Mouse (Mus musculus): Measurements from ENCODE around the gene Idh2. TPM values are rescaled to one million over a fixed set of nuclear protein-coding genes. Genes with fewer than 3 reads are reported as not detected.
A peak's percentile ranks its signal among the peaks of the same experiment; 100 is the strongest.

Gene Idh2
- polyA plus RNA-seq, 1 experiment from 2014 or later, result 565 TPM

DNA sequence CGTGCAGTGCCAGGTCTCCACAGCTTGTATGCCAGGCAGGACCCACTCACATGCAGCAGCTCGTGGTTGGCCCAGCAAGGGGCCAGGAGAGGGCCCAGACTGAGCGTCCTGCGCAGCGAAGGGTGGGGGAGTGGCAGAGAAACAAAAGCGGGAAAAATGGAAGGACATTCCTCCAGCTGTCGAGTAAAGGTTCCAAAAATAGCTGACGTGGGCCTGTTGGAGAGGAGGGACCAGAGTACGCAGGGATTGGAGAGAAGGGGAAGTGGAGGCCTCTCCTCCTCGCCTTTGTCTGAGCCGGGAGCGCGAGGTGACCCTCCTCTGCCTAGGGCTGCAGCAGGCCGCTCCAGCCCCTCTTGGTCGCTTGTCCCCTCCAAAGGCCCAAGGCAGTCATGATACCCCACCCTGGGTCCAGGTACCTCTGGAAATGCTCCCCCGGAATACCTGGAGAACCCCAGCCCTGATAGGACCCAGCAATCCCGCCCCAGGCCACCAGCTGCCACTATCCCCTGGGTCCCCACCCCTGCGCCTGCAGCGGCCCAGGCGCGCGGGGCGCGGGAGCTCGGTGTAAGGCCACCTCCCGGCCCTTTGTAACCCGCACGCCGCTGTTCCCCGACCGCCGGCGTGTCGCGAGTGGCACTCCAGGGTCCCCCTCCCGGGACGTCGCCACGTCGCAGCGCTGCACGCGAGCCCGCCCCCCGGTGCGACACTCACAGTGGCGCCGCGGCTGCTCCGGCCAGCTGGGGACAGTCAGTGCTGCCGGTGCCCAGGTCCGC is 555 bp downstream of the Idh2 start:
- DNase-seq (ENCODE audit: low spot score) (peak; percentile 90), ATAC-seq (ENCODE audit: low read depth) (peak; percentile 81)
- Histone ChIP-seq H3K27me3 (replicated peaks; ENCODE audit: control insufficient read depth, insufficient read depth, low read length) (no peaks in the 10 kb centered on the region), H3K4me3 (ENCODE audit: low read depth, low read length) (peak overlapping the region; percentile 96), H3K36me3 (ENCODE audit: control insufficient read depth, insufficient read depth, low read length) (peaks cover 18% of the 10 kb centered on the region), H3K4me2 (ENCODE audit: low read depth, low read length) (peak overlapping the region; percentile 70), H3K9ac (ENCODE audit: low read depth, low read length) (peak overlapping the region; percentile 97), H3K9me3 (ENCODE audit: control insufficient read depth, low read length) (no peaks in the 10 kb centered on the region), H3K27ac (replicated peaks; ENCODE audit: low read depth, low read length) (peak overlapping the region; percentile 98), H3K4me1 (ENCODE audit: control insufficient read depth, insufficient read depth, low read length) (peaks cover 32% of the 10 kb centered on the region)
- WGBS, result under 1% methylated on average over 24 of the region's 52 CpGs

DNA sequence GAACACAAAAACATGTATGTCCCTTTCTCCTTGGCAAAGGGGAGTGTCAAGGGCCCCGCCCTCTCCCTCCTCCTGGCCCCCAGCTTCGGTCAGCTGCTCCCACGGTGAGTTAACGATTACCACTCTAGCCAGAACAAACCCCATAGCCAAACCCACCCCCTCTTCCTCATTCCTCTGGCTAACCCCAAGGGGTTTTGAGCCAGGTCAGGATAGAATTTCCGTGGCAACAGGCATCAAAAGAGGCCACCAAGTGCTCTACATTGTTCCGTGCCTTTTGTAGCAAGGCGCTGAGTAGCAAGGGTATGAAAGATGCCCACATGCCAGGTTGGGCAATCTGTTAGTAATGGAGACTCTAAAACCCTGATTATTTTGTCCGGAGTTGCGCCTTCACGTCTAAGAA is 1.2 kb downstream of the Idh2 start:
- 5% methylated on average over 10 of the region's 10 CpGs for WGBS

GRCm38 (mm10) chr7:80111066-80112045 is 3.8 kb downstream of the Idh2 start:
- peaks cover 31% of the 10 kb centered on the region for H3K4me1 ChIP-seq (ENCODE audit: control insufficient read depth, insufficient read depth, low read length)
- no peaks in the 10 kb centered on the region for H3K27me3 ChIP-seq (replicated peaks; ENCODE audit: control insufficient read depth, insufficient read depth, low read length)
- 78% methylated on average over 9 of the region's 9 CpGs for WGBS
- ATAC-seq (ENCODE audit: low read depth) (no peak), DNase-seq (ENCODE audit: low spot score) (no peak)
- no peak overlapping the region for H3K27ac ChIP-seq (replicated peaks; ENCODE audit: low read depth, low read length)
- 0 out of 2 replicates have a peak, but pooled peaks cover 8% of the 10 kb centered on the region for H3K9me3 ChIP-seq (ENCODE audit: control insufficient read depth, low read length)
- H3K36me3 ChIP-seq (ENCODE audit: control insufficient read depth, insufficient read depth, low read length), result peaks cover 50% of the 10 kb centered on the region
- peak overlapping the region; percentile 21; the same call in 1 of the 2 replicates for H3K9ac ChIP-seq (ENCODE audit: low read depth, low read length)
- H3K4me3 ChIP-seq (ENCODE audit: low read depth, low read length), result no peak overlapping the region
- no peak overlapping the region for H3K4me2 ChIP-seq (ENCODE audit: low read depth, low read length)

More for the DNA sequence above, 1.2 kb downstream of the Idh2 start:
- Histone ChIP-seq H3K4me2 (ENCODE audit: low read depth, low read length) (peak overlapping the region; percentile 70), H3K27me3 (replicated peaks; ENCODE audit: control insufficient read depth, insufficient read depth, low read length) (no peaks in the 10 kb centered on the region), H3K36me3 (ENCODE audit: control insufficient read depth, insufficient read depth, low read length) (peaks cover 24% of the 10 kb centered on the region), H3K4me3 (ENCODE audit: low read depth, low read length) (peak overlapping the region; percentile 96), H3K9ac (ENCODE audit: low read depth, low read length) (peak overlapping the region; percentile 97), H3K27ac (replicated peaks; ENCODE audit: low read depth, low read length) (peak overlapping the region; percentile 98), H3K9me3 (ENCODE audit: control insufficient read depth, low read length) (no peaks in the 10 kb centered on the region), H3K4me1 (ENCODE audit: control insufficient read depth, insufficient read depth, low read length) (peaks cover 32% of the 10 kb centered on the region)
- DNase-seq (ENCODE audit: low spot score), result peak; percentile 53
- ATAC-seq (ENCODE audit: low read depth), result 0 out of 2 replicates have a peak, but pooled peaks have one; percentile 10

- Histone ChIP-seq H3K4me3 (ENCODE audit: low read depth, low read length) (no peak overlapping the region), H3K27ac (replicated peaks; ENCODE audit: low read depth, low read length) (no peak overlapping the region), H3K9me3 (ENCODE audit: control insufficient read depth, low read length) (0 out of 2 replicates have a peak, but pooled peaks cover 8% of the 10 kb centered on the region), H3K4me2 (ENCODE audit: low read depth, low read length) (no peak overlapping the region), H3K27me3 (replicated peaks; ENCODE audit: control insufficient read depth, insufficient read depth, low read length) (no peaks in the 10 kb centered on the region), H3K4me1 (ENCODE audit: control insufficient read depth, insufficient read depth, low read length) (peaks cover 2% of the 10 kb centered on the region; the same call in 1 of the 2 replicates), H3K36me3 (ENCODE audit: control insufficient read depth, insufficient read depth, low read length) (peaks cover 60% of the 10 kb centered on the region), H3K9ac (ENCODE audit: low read depth, low read length) (no peak overlapping the region)
- ATAC-seq (ENCODE audit: low read depth) (no peak), DNase-seq (ENCODE audit: low spot score) (no peak)
- WGBS, result 96% methylated on average over 1 of the region's 1 CpGs
These were observed 8.8 kb downstream of the Idh2 start for GRCm38 (mm10) chr7:80106441-80106840.

DNA sequence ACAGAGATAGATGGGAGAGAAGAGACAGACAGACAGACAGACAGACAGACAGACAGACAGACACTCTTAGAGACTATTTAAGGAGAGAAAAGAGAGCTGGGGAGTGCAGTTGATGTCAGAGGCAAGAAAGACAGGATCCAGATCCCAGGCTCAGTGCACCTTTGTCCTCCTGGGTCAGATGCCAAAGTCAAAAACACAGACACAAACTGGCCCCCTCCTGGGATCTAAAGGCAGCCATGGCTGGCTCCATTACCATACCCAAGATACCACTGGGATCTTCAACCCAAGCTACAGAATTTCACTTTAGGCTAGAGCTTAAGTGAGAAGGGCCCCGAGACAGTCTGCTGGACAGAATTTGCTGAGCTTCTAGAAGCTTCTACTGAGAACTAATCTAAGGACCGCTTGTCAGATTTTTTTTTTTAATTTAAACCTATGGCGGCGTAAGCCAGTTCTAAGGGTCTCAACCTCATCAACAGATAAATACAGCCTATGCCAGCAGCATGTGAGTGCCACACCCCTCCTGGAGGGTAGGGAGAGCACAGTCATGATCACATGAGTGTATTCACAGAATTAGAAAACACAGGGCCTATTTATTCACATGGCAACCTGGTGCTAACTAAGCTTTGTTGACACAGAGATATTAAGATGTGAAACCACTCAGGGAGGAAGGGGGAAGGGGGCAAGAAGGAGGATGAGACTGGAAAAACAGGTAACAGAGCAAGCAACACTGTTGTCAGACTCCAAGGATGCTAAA is 9.4 kb downstream of the Idh2 start:
- Histone ChIP-seq H3K9ac (ENCODE audit: low read depth, low read length) (no peak overlapping the region), H3K4me3 (ENCODE audit: low read depth, low read length) (no peak overlapping the region), H3K36me3 (ENCODE audit: control insufficient read depth, insufficient read depth, low read length) (peaks cover 66% of the 10 kb centered on the region), H3K27me3 (replicated peaks; ENCODE audit: control insufficient read depth, insufficient read depth, low read length) (no peaks in the 10 kb centered on the region), H3K9me3 (ENCODE audit: control insufficient read depth, low read length) (0 out of 2 replicates have a peak, but pooled peaks cover 8% of the 10 kb centered on the region), H3K4me2 (ENCODE audit: low read depth, low read length) (no peak overlapping the region), H3K4me1 (ENCODE audit: control insufficient read depth, insufficient read depth, low read length) (no peaks in the 10 kb centered on the region), H3K27ac (replicated peaks; ENCODE audit: low read depth, low read length) (no peak overlapping the region)
- 87% methylated on average over 4 of the region's 4 CpGs for WGBS
- DNase-seq (ENCODE audit: low spot score) (no peak), ATAC-seq (ENCODE audit: low read depth) (no peak)

DNA sequence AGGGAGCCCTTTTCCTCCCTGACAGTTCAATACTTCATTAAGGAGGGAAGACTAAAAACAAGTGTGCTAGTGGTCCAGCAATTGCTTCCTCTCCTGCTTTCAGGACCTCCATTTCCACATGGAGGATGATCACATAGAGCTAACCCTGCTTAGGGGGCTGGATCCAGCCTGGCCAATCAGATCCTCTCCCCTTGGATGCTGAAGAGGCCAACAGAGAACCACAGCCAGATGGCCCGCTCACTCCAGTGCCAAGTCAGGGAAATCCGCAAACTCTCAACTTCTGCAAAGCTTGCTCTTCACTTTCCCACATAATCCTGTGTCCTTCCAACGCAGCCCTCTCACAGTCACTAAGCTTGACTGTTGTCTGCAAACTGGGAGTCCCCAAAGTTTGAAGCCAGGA is 11.9 kb downstream of the Idh2 start:
- H3K4me2 ChIP-seq (ENCODE audit: low read depth, low read length), result no peak overlapping the region
- no peak overlapping the region for H3K4me3 ChIP-seq (ENCODE audit: low read depth, low read length)
- no peaks in the 10 kb centered on the region for H3K4me1 ChIP-seq (ENCODE audit: control insufficient read depth, insufficient read depth, low read length)
- DNase-seq (ENCODE audit: low spot score) (no peak), ATAC-seq (ENCODE audit: low read depth) (no peak)
- no peaks in the 10 kb centered on the region for H3K27me3 ChIP-seq (replicated peaks; ENCODE audit: control insufficient read depth, insufficient read depth, low read length)
- H3K9ac ChIP-seq (ENCODE audit: low read depth, low read length), result no peak overlapping the region
- H3K9me3 ChIP-seq (ENCODE audit: control insufficient read depth, low read length), result 0 out of 2 replicates have a peak, but pooled peaks cover 8% of the 10 kb centered on the region
- H3K36me3 ChIP-seq (ENCODE audit: control insufficient read depth, insufficient read depth, low read length), result peaks cover 68% of the 10 kb centered on the region
- WGBS, result 82% methylated on average over 3 of the region's 3 CpGs
- H3K27ac ChIP-seq (replicated peaks; ENCODE audit: low read depth, low read length), result no peak overlapping the region

DNA sequence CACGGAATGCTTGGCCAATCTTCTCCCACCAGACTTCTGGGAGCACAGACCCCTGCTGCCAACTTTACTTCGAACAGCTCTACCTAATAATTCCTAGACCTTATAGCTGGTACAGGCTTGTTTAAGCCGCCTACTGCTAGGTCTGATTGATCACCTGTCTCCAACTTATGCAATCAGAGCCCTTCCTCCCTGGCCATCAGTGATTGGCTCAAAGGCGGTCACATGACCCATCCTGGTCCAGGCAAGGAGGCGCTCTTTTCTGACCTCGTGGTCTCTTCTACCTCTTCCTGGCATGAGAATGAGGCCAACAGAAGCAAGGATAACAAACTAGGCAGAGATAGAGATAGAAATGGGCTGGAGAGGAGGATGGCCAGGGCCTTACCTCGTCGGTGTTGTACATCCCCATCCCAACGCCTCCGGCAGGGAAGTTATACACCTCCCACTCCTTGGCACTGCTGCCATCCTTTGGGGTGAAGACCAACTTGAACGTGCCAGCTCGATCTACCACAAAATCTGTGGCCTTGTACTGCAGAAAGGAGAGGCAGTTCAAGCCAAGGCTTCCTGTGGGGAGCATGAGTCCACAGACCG is 16.7 kb downstream of the Idh2 start:
- no peak overlapping the region for H3K27ac ChIP-seq (replicated peaks; ENCODE audit: low read depth, low read length)
- no peak overlapping the region for H3K4me2 ChIP-seq (ENCODE audit: low read depth, low read length)
- 95% methylated on average over 13 of the region's 13 CpGs for WGBS
- H3K9me3 ChIP-seq (ENCODE audit: control insufficient read depth, low read length), result no peaks in the 10 kb centered on the region
- H3K9ac ChIP-seq (ENCODE audit: low read depth, low read length), result no peak overlapping the region
- DNase-seq (ENCODE audit: low spot score) (no peak), ATAC-seq (ENCODE audit: low read depth) (no peak)
- no peaks in the 10 kb centered on the region for H3K4me1 ChIP-seq (ENCODE audit: control insufficient read depth, insufficient read depth, low read length)
- H3K27me3 ChIP-seq (replicated peaks; ENCODE audit: control insufficient read depth, insufficient read depth, low read length), result no peaks in the 10 kb centered on the region
- no peak overlapping the region for H3K4me3 ChIP-seq (ENCODE audit: low read depth, low read length)
- peaks cover 96% of the 10 kb centered on the region for H3K36me3 ChIP-seq (ENCODE audit: control insufficient read depth, insufficient read depth, low read length)

All from embryonic facial prominence, embryonic 14.5 days (tissue).